Mouse (Mus musculus) stomach, embryonic 14.5 days (tissue): ENCODE data around the gene Psmb4. TPM values are rescaled to one million over a fixed set of nuclear protein-coding genes. Genes with fewer than 3 reads are reported as not detected.
"Not testable (repeated sequence)": the region's sequence is repeated elsewhere in the genome, so short reads cannot be mapped to it uniquely, and the experiment has no call there.

Source experiments
- ATAC-seq: fragments of 200-750 bp; cut with Nextera tagmentation; 2 replicates; pipeline ENCODE4 v1.8.0; 2017; ENCODE audit warnings: low read depth, moderate TSS enrichment; ENCODE audit not compliant: insufficient number of reproducible peaks, insufficient read depth, low FRiP score
- H3K27ac ChIP-seq: fragments of 300-500 bp; sonication (generic); 2 replicates; pipeline ENCODE4 v1.5.1; 2014; ENCODE audit warnings: mild to moderate bottlenecking, low read length, moderate library complexity, mixed read lengths
- H3K27me3 ChIP-seq: fragments of 300-500 bp; sonication (generic); 2 replicates; pipeline ENCODE4 v1.6.1; 2014; ENCODE audit warnings: low read length, control low read depth, mixed read lengths; ENCODE audit not compliant: control insufficient read depth, insufficient read depth
- H3K36me3 ChIP-seq: fragments of 300-500 bp; sonication (generic); 2 replicates; pipeline ENCODE4 v1.6.1; 2014; ENCODE audit warnings: mild to moderate bottlenecking, control low read depth, low read length, moderate library complexity, mixed read lengths; ENCODE audit not compliant: control insufficient read depth, insufficient read depth
- H3K4me1 ChIP-seq: fragments of 300-500 bp; sonication (generic); 2 replicates; pipeline ENCODE4 v1.6.1; 2014; ENCODE audit warnings: low read length, control low read depth, mixed read lengths; ENCODE audit not compliant: control insufficient read depth, insufficient read depth
- H3K4me2 ChIP-seq: fragments of 300-500 bp; sonication (generic); replicated peaks from 2 replicates; pipeline ENCODE4 v1.6.1; 2014; ENCODE audit warnings: low read depth, low read length, control low read depth
- H3K4me3 ChIP-seq: fragments of 300-500 bp; sonication (generic); 2 replicates; pipeline ENCODE4 v1.5.1; 2014; ENCODE audit warnings: low read depth, low read length, control low read depth
- H3K9ac ChIP-seq: fragments of 300-500 bp; sonication (generic); replicated peaks from 2 replicates; pipeline ENCODE4 v1.6.1; 2014; ENCODE audit warnings: low read depth, mild to moderate bottlenecking, control low read depth, low read length, moderate library complexity, mixed read lengths
- H3K9me3 ChIP-seq: fragments of 300-500 bp; sonication (generic); 2 replicates; pipeline ENCODE4 v1.6.1; 2016; ENCODE audit warnings: low read depth, low read length, control low read depth; ENCODE audit not compliant: control insufficient read depth
- WGBS: fragments of 180-500 bp; shearing (Covaris S2); extraction: QIAGEN DNeasy Blood & Tissue Kit; methylation state at CpG from one replicate; pipeline ENCODE4 v1.1.7; 2014; 5-methylcytosine and 5-hydroxymethylcytosine counted together
- polyA plus RNA-seq: library from polyadenylated mRNA; unstranded; fragments of >200 nt; fragmentation: Nextera tagmentation; extraction: Ambion mirVana; gene quantifications from 2 replicates; pipeline ENCODE4 v1.2.1, GENCODE M21; 2014

Gene Psmb4
- polyA plus RNA-seq = 334 and 336 TPM in 2 replicates

DNA sequence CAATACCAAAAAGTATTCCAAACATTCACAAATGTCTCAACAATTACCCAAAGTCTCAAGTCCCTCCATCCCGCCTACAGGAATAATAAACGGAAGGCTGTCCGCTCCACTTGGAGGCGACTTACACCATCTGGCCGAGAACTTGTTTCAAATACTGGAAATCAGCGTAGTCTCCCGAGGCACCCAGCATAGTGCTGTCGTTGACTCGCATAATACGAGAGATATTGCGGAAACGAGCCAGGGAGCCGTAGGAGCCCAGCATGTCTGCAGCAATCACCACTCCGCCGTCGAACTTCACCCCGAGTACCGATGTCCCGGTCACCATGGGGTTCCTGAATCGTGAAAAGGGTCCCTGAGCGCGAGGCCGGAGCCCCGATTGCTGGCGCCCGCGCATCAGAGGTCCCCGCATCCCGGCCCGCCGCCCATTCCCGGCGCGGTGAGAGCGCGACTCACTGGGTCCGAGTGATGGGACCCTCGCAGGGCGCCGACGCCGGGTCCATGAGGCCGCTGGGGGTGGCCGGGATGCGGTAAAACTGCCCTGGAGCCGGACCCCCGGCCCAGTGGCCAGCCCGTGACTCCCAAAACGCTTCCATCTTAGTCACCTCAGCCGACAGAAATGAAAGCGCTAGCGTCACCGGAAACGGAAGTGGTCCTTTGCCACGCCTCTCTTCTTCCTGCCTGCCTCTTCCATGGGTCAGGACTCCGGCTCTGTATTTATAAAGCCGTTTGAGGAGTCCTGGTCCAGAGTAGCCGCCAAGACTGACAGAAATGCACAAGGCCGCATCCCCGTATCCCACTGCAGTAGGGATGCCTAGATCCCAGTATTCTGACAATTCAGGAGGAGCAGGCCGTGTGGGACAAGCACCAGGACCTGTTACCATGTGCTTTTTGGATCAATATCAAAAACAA is at the start of gene Psmb4:
TSS of gene Psmb4 (minus strand) at position 646 of the 909 bp plus-strand sequence.
- WGBS = under 1% methylated on average over 59 of the region's 61 CpGs
- peak; percentile 83; the same call in 1 of the 2 replicates for ATAC-seq
- Histone ChIP-seq H3K9ac (peak within 1 kb of the TSS; percentile 87), H3K27me3 (no peaks in the 10 kb centered on the region), H3K4me2 (peak within 1 kb of the TSS; percentile 46), H3K9me3 (no peaks in the 10 kb centered on the region), H3K4me3 (peak within 1 kb of the TSS; percentile 96), H3K36me3 (peaks cover 33% of the 10 kb centered on the region), H3K4me1 (peaks cover 8% of the 10 kb centered on the region; the same call in 1 of the 2 replicates), H3K27ac (peak within 1 kb of the TSS; percentile 45; the same call in 1 of the 2 replicates)

DNA sequence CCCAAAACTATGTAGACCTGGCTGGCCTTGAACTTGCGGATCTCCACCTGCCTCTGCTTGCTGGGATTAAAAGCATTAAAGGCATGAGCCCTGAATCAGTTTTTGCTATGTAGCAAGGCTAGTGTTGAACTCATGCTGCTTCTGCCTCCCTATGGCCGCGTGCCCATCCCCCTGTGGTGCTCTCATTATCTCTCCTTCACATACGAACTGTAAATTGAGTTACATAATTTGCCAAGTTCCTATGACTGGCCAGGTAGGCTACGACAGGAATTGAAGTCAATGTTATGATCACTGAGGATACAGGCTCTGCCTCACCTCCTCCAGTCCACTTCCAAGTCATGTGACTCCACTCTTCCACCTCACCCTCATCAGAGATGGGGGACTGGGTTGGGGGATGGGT is 49.4 kb upstream of the Psmb4 start:
- H3K9me3 ChIP-seq, H3K27ac ChIP-seq, H3K9ac ChIP-seq, H3K4me3 ChIP-seq, H3K36me3 ChIP-seq, H3K4me1 ChIP-seq, ATAC-seq, H3K4me2 ChIP-seq, H3K27me3 ChIP-seq: not testable (repeated sequence)
- WGBS = 82% methylated on average over 5 of the region's 5 CpGs

DNA sequence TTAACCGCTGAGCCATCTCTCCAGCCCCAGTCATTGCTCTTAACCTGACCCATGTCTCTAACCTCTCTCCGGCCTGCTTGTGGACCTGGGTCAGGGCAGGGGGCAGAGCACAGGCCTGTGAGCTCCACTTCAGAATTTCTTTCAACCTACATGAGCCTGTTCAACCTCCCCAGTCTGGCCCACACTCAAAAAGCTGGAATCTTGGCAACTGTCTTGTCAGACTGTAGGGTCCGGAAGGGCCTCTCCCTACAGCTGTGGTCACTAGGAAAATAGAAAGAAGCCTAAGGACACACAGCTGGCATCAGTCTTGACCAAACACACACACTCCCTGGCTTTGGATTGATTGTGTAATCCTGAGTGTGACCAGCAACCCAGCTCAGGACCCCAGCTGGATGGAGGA is 48.6 kb upstream of the Psmb4 start:
- not testable (repeated sequence) for ATAC-seq, H3K27me3 ChIP-seq, H3K4me3 ChIP-seq, H3K27ac ChIP-seq, H3K9me3 ChIP-seq, H3K36me3 ChIP-seq, H3K4me1 ChIP-seq, H3K4me2 ChIP-seq, H3K9ac ChIP-seq
- WGBS = 70% methylated on average over 3 of the region's 3 CpGs

DNA sequence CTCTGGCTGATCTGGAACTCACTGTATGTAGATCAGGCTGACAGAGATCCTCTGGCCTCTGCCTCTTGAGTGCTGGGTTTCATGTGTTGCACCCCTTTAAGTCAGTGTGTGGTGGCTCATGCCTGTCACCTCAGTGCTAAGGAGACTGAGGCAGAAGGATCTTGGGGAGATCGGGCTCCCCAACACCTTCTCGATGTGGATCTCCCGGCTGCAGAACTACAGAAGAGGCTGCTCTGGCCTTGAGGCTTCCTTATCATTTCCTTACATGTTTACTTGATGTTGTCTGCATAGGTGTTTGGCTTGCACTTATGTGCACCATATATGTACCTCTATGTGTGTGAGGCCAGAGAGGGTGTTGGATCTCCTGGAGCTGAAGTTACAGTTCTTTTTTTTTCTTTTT is 47.8 kb upstream of the Psmb4 start:
- not testable (repeated sequence) for H3K4me1 ChIP-seq, ATAC-seq, H3K9me3 ChIP-seq, H3K4me2 ChIP-seq, H3K27ac ChIP-seq, H3K36me3 ChIP-seq, H3K9ac ChIP-seq, H3K27me3 ChIP-seq, H3K4me3 ChIP-seq
- WGBS = 91% methylated on average over 3 of the region's 3 CpGs

DNA sequence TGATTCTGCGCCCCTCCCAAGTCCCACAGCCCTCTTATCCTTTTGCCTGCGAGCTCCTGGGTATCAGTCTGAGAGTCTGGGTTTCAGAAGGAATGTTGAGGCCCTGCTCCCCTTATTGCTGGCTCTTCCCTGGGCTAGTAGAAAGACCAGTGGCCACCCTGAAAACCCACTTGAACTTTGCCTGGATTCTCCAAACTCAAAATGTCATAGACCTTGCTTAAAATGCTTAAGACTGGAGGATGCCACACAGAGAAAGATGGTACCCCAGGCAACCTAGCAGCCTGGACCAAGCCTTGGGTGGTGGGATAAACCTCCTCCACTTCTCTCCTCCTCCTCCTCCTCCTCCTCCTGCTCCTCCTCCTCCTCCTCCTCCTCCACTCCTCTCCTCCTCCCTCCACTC is 46.8 kb upstream of the Psmb4 start:
- H3K4me3 ChIP-seq, H3K4me1 ChIP-seq: not testable (repeated sequence)

DNA sequence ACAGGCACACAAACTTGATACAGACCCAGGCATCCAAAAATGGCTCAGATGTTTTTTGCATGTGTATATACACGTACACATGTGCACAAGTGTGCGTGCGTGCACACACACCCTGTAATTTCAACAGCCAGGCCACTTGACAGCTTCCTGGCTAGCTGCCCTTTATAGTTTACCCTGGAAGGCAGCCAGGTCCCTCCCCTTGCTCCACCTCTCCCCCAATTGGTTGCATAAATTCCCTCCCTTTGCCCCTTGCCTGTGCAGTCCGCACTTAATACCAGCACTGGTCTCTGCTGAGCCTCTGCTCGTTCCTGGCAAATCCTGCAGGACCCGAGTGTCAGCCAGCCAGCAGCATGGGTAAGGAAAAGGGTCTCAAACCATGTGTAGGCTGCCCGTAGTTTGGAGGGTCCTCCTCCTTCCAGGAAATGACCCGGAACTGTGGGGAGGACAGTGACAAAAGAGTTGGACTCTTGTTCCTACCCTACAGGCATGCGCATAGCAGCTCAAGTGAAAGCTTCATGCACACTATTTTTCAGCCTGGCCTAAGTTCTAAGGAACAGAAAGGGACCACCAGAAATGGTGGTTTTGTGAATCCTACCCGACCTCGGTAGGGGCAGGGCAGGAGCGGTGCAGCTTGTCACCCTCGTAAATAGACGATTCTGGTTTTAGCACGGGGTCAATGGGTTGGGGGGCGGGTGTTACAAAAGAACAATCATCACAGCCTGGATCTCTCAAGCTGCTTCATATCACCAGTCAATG is 46.2 kb upstream of the Psmb4 start, which contains the start of gene Selenbp1:
TSS of gene Selenbp1 (plus strand) at position 248 of the 756 bp plus-strand sequence.
- H3K36me3 ChIP-seq = no peaks in the 10 kb centered on the region
- peak within 1 kb of the TSS; percentile 50 for H3K4me2 ChIP-seq
- peak within 1 kb of the TSS; percentile 33 for H3K4me3 ChIP-seq
- no peaks in the 10 kb centered on the region for H3K27me3 ChIP-seq
- peak; percentile 84 for ATAC-seq
- peak within 1 kb of the TSS; percentile 95 for H3K27ac ChIP-seq
- peak within 1 kb of the TSS; percentile 21; the same call in 1 of the 2 replicates for H3K9ac ChIP-seq
- WGBS = 4% methylated on average over 16 of the region's 16 CpGs
- no peaks in the 10 kb centered on the region for H3K9me3 ChIP-seq
- peaks cover 6% of the 10 kb centered on the region; the same call in 1 of the 2 replicates for H3K4me1 ChIP-seq

More for the DNA sequence above, 46.8 kb upstream of the Psmb4 start:
- Histone ChIP-seq H3K4me2 (peak overlapping the region; percentile 50), H3K27ac (peak overlapping the region; percentile 95)
- not testable (repeated sequence) for ATAC-seq, H3K9ac ChIP-seq, H3K9me3 ChIP-seq, H3K36me3 ChIP-seq, H3K27me3 ChIP-seq
- WGBS = no CpG with 5 or more reads among the region's 2 CpGs

DNA sequence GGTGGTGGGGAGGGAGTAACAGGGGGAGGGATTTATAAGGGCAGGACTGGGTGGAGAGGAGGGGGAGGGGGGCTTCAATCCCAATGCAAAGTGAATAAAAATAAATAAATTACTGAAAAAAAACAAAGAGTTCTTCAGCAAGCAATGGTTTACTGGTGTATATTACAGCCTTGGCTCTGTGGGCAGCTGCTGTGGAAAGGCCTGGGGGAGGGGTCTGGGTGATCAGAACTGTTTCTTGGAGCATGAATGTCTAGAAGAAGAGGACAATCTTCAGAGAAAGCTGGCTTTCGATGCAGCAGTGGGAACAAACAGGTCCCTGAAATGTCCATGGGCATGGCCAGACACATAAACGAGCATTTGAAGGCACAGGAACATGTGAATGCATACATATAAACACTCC is 45.5 kb upstream of the Psmb4 start:
- ATAC-seq = not testable (repeated sequence)

DNA sequence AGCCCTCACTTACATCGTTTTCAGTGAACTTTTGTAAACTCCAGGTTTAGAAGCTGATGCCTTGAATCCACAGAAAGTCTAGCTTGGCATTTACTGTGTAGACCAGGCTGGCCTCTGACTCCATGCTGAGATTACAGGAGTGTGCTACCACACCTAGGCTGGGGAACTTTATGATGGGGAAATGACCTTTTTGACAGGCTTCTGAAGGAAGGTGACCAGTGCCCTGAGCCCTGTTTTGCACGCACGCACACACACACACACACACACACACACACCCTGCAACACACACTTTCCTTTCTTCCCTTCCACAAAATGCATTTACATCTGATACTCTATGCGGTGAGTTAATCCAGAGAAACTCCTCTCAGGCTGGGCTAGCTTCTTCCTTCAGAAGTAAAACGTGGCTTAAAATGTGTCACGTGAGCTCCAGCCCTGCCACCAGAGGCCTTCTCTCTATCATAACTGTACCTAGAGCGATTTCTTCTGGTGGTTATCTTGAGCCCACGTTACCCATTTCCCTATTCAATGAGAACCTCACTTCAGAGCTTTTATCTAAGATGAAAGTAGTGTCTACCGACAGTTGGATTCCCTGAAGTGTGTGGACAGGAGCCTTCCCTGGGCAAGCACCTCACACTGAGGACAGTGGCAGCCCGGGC is 44.8 kb upstream of the Psmb4 start:
- 78% methylated on average over 10 of the region's 10 CpGs for WGBS
- not testable (repeated sequence) for H3K9ac ChIP-seq, ATAC-seq, H3K9me3 ChIP-seq, H3K4me3 ChIP-seq, H3K4me2 ChIP-seq, H3K36me3 ChIP-seq, H3K27me3 ChIP-seq, H3K4me1 ChIP-seq
- peak overlapping the region; percentile 95; the same call in 1 of the 2 replicates for H3K27ac ChIP-seq

More for the DNA sequence above, 45.5 kb upstream of the Psmb4 start:
- not testable (repeated sequence) for H3K9me3 ChIP-seq, H3K9ac ChIP-seq, H3K27me3 ChIP-seq, H3K4me1 ChIP-seq, H3K4me3 ChIP-seq, H3K36me3 ChIP-seq
- Histone ChIP-seq H3K27ac (peak overlapping the region; percentile 95), H3K4me2 (peak overlapping the region; percentile 50; the same call in 1 of the 2 replicates)
- WGBS = 35% methylated on average over 2 of the region's 2 CpGs
